Mouse (Mus musculus) inflammation-experienced regulatory T-cells, adult 6 months (primary cell): ENCODE data around the gene Ndufb8. TPM values are rescaled to one million over a fixed set of nuclear protein-coding genes. Genes with fewer than 3 reads are reported as not detected.

Experiments
- ATAC-seq: one replicate; pipeline ENCODE4 v1.8.0; 2017
- polyA plus RNA-seq, 3 experiments: library from polyadenylated mRNA; unstranded; fragments of 100-300 nt; shearing (Covaris generic); gene quantifications; one replicate each; pipeline ENCODE4 v1.2.1; 2017

Gene Ndufb8
- polyA plus RNA-seq, result 100 to 1,000 TPM; 232 to 355 (median 274) TPM

GRCm38 (mm10) chr19:44554861-44555590, at the start of gene Ndufb8:
Ndufb8 (minus strand) TSS chr19:44555440.
- peak; percentile 85 for ATAC-seq

- ATAC-seq, result no peak
Measured at GRCm38 (mm10) chr19:44594180-44594579, 38.9 kb upstream of the Ndufb8 start.

GRCm38 (mm10) chr19:44591638-44592037, 36.4 kb upstream of the Ndufb8 start:
- ATAC-seq, result no peak

- ATAC-seq, result no peak
Measured at GRCm38 (mm10) chr19:44590992-44591391, 35.8 kb upstream of the Ndufb8 start.

GRCm38 (mm10) chr19:44589591-44590223, 34.5 kb upstream of the Ndufb8 start:
- ATAC-seq, result no peak

GRCm38 (mm10) chr19:44588036-44588435, 32.8 kb upstream of the Ndufb8 start:
- no peak for ATAC-seq

- peak; percentile 81 for ATAC-seq
Measured at GRCm38 (mm10) chr19:44582638-44583309, 27.5 kb upstream of the Ndufb8 start.

- ATAC-seq, result no peak
Measured at GRCm38 (mm10) chr19:44582103-44582502, 26.9 kb upstream of the Ndufb8 start.

- ATAC-seq, result peak; percentile 51
Measured at GRCm38 (mm10) chr19:44578038-44578437, 22.8 kb upstream of the Ndufb8 start.

GRCm38 (mm10) chr19:44576275-44576674, 21.0 kb upstream of the Ndufb8 start:
- ATAC-seq, result no peak

GRCm38 (mm10) chr19:44567763-44568162, 12.5 kb upstream of the Ndufb8 start:
- no peak for ATAC-seq

- no peak for ATAC-seq
Measured at GRCm38 (mm10) chr19:44564006-44564405, 8.8 kb upstream of the Ndufb8 start.

- ATAC-seq, result peak; percentile 100
Measured at GRCm38 (mm10) chr19:44562652-44563206, 7.5 kb upstream of the Ndufb8 start, which contains the start of gene Hif1an. Hif1an (plus strand) TSS chr19:44562850.

GRCm38 (mm10) chr19:44554490-44554860, 765 bp downstream of the Ndufb8 start:
- no peak for ATAC-seq

GRCm38 (mm10) chr19:44553286-44553685, 2.0 kb downstream of the Ndufb8 start:
- ATAC-seq, result no peak

- no peak for ATAC-seq
Measured at GRCm38 (mm10) chr19:44552731-44553130, 2.5 kb downstream of the Ndufb8 start, which contains the start of gene Gm20538. Gm20538 (minus strand) TSS chr19:44552831.

- no peak for ATAC-seq
Measured at GRCm38 (mm10) chr19:44545321-44546041, 9.8 kb downstream of the Ndufb8 start, which contains the start of gene Sec31b. Sec31b (minus strand) TSS chr19:44545864.

GRCm38 (mm10) chr19:44544775-44545174, 10.5 kb downstream of the Ndufb8 start:
- peak; percentile 43 for ATAC-seq

GRCm38 (mm10) chr19:44544372-44544771, 10.9 kb downstream of the Ndufb8 start:
- ATAC-seq, result no peak

- no peak for ATAC-seq
Measured at GRCm38 (mm10) chr19:44542694-44543178, 12.5 kb downstream of the Ndufb8 start.

- ATAC-seq, result no peak
Measured at GRCm38 (mm10) chr19:44537416-44537815, 17.8 kb downstream of the Ndufb8 start.

GRCm38 (mm10) chr19:44535376-44535775, 19.9 kb downstream of the Ndufb8 start:
- ATAC-seq, result no peak
